Mouse (Mus musculus): ENCODE data around the gene Cyp11a1.
A peak's percentile ranks its signal among the peaks of the same experiment; 100 is the strongest.

DNA sequence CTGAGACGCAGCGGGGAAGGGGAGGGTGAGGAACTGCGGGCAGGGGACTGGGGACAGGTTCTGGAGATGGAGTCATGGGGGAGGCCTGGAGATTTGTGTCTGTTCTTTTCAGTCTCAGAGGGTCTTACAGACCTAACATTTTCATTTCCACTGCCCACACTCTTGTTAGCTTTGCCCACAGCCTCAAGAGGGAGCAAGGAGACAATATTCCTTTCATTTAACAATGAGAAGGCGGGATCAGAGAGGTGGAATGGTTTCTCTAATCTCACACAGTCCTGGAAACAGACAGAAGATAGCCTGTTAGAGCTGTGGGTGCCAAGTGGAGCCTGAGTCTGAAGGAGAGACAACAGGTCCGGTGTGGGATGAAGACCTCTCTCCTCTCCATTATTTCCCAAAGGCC is 45.7 kb downstream of the Cyp11a1 start:
- TF ChIP-seq EP300 (optimal IDR thresholded peaks at IDR 0.05) (no peak), CTCF (IDR thresholded peaks at IDR 0.05; ENCODE audit: low read depth) (peak; percentile 64)

Data from stomach, postnatal 0 days (tissue).